Comparison of ENCODE assay signal across 8 mouse cellular contexts in genomic region chr5:119673716-119674605, GRCm38 (mm10). TPM values are rescaled to one million over a fixed set of nuclear protein-coding genes. Genes with fewer than 3 reads are reported as not detected.
DNase-seq lines count a peak whose midpoint lies in the region; ATAC-seq and TF ChIP-seq lines count a peak whose summit lies in the region.

No protein-coding gene starts in this region.

- WGBS in forebrain, embryonic 10.5 days, result 3% methylated on average over 22 of the region's 22 CpGs
- WGBS in forebrain, embryonic 11.5 days, result 2% methylated on average over 22 of the region's 22 CpGs
- 16% methylated on average over 22 of the region's 22 CpGs for WGBS in lung, adult 2 months
- WGBS in intestine, embryonic 14.5 days, result 13% methylated on average over 22 of the region's 22 CpGs
- WGBS in neural tube, embryonic 13.5 days, result 4% methylated on average over 22 of the region's 22 CpGs

- peaks cover 32% of the 10 kb centered on the region for H3K4me1 ChIP-seq in forebrain, embryonic 10.5 days
- H3K4me1 ChIP-seq in forebrain, embryonic 11.5 days (replicated peaks; ENCODE audit: control insufficient read depth, insufficient read depth, low read length), result peaks cover 8% of the 10 kb centered on the region
- peaks cover 11% of the 10 kb centered on the region for H3K4me1 ChIP-seq in lung, adult 2 months (ENCODE audit: control insufficient read depth, insufficient read depth, low read length)
- peaks cover 24% of the 10 kb centered on the region for H3K4me1 ChIP-seq in intestine, embryonic 14.5 days (replicated peaks; ENCODE audit: control insufficient read depth, insufficient read depth, low read length)
- H3K4me1 ChIP-seq in neural tube, embryonic 13.5 days (replicated peaks), result peaks cover 16% of the 10 kb centered on the region

- no peak overlapping the region for H3K4me2 ChIP-seq in forebrain, embryonic 11.5 days (ENCODE audit: low read depth, low read length, severe bottlenecking)
- H3K4me2 ChIP-seq in intestine, embryonic 14.5 days (ENCODE audit: low read length), result peak overlapping the region; percentile 84
- peak overlapping the region; percentile 56 for H3K4me2 ChIP-seq in neural tube, embryonic 13.5 days

- H3K9me3 ChIP-seq in forebrain, embryonic 10.5 days, result no peaks in the 10 kb centered on the region
- no peaks in the 10 kb centered on the region for H3K9me3 ChIP-seq in forebrain, embryonic 11.5 days (ENCODE audit: control insufficient read depth, low read length)
- H3K9me3 ChIP-seq in intestine, embryonic 14.5 days (ENCODE audit: control insufficient read depth, low read length), result no peaks in the 10 kb centered on the region
- H3K9me3 ChIP-seq in neural tube, embryonic 13.5 days, result no peaks in the 10 kb centered on the region

- no peak for TF ChIP-seq POLR2A in lung, adult 2 months (IDR thresholded peaks at IDR 0.05; ENCODE audit: borderline replicate concordance, extremely low read depth, low read depth, low read length)

- no peak overlapping the region for H3K9ac ChIP-seq in forebrain, embryonic 11.5 days (ENCODE audit: low read length)
- H3K9ac ChIP-seq in intestine, embryonic 14.5 days (ENCODE audit: low read length), result peak overlapping the region; percentile 89
- H3K9ac ChIP-seq in neural tube, embryonic 13.5 days, result no peak overlapping the region

- H3K27ac ChIP-seq in forebrain, embryonic 10.5 days, result peak overlapping the region; percentile 20; the same call in 1 of the 2 replicates
- no peak overlapping the region for H3K27ac ChIP-seq in forebrain, embryonic 11.5 days (ENCODE audit: low read depth, low read length)
- peak overlapping the region; percentile 99 for H3K27ac ChIP-seq in intestine, embryonic 14.5 days (ENCODE audit: low read depth)
- no peak overlapping the region for H3K27ac ChIP-seq in neural tube, embryonic 13.5 days (replicated peaks)

- TF ChIP-seq CTCF in lung, adult 2 months (IDR thresholded peaks at IDR 0.05; ENCODE audit: insufficient read depth, low read length), result no peak

- no peaks in the 10 kb centered on the region for H3K36me3 ChIP-seq in forebrain, embryonic 10.5 days (replicated peaks)
- H3K36me3 ChIP-seq in forebrain, embryonic 11.5 days (ENCODE audit: control insufficient read depth, insufficient read depth, low read length), result no peaks in the 10 kb centered on the region
- peaks cover 36% of the 10 kb centered on the region for H3K36me3 ChIP-seq in intestine, embryonic 14.5 days (ENCODE audit: control insufficient read depth, insufficient read depth, low read length)
- H3K36me3 ChIP-seq in neural tube, embryonic 13.5 days, result no peaks in the 10 kb centered on the region

- no peak for ATAC-seq in forebrain, embryonic 11.5 days (replicated peaks; ENCODE audit: low FRiP score)
- ATAC-seq in intestine, embryonic 14.5 days (replicated peaks; ENCODE audit: low FRiP score, low TSS enrichment, low read depth), result no peak
- ATAC-seq in neural tube, embryonic 13.5 days (ENCODE audit: low read depth), result no peak

- peaks cover 100% of the 10 kb centered on the region for H3K27me3 ChIP-seq in forebrain, embryonic 10.5 days (ENCODE audit: poor library complexity, severe bottlenecking)
- peaks cover 87% of the 10 kb centered on the region for H3K27me3 ChIP-seq in forebrain, embryonic 11.5 days (ENCODE audit: control insufficient read depth, insufficient read depth, low read length)
- H3K27me3 ChIP-seq in intestine, embryonic 14.5 days (replicated peaks; ENCODE audit: control insufficient read depth, insufficient read depth, low read length), result peaks cover 9% of the 10 kb centered on the region
- peaks cover 99% of the 10 kb centered on the region for H3K27me3 ChIP-seq in neural tube, embryonic 13.5 days

- peak overlapping the region; percentile 53 for H3K4me3 ChIP-seq in forebrain, embryonic 10.5 days
- H3K4me3 ChIP-seq in forebrain, embryonic 11.5 days (ENCODE audit: low read depth, low read length), result no peak overlapping the region
- H3K4me3 ChIP-seq in lung, adult 2 months (replicated peaks; ENCODE audit: extremely low read depth, low read depth, low read length), result peak overlapping the region; percentile 72
- H3K4me3 ChIP-seq in intestine, embryonic 14.5 days (ENCODE audit: low read depth, low read length), result peak overlapping the region; percentile 83
- H3K4me3 ChIP-seq in neural tube, embryonic 13.5 days, result peak overlapping the region; percentile 34

- no peak for DNase-seq in forebrain, embryonic 10.5 days (ENCODE audit: extremely low spot score, low spot score)
- no peak for DNase-seq in forebrain, embryonic 11.5 days (ENCODE audit: low spot score)
- no peak for DNase-seq in lung, adult 2 months
- no peak for DNase-seq in lung, postnatal 25 days (ENCODE audit: low spot score)
- peak; percentile 58 for DNase-seq in intestine, embryonic 14.5 days (ENCODE audit: low spot score)
- no peak for DNase-seq in cerebellum, adult 9-10 months
- DNase-seq in Muller cell, postnatal 12 days (ENCODE audit: inconsistent ontology term), result no peak

RNA-seq across cellular contexts. Expression of gene Tbx3, which starts 3.5 kb away (rescaled TPM):
- 10.6 and 13.9 TPM in 2 replicates for polyA plus RNA-seq in forebrain, embryonic 10.5 days (2016; fragmentation: Nextera tagmentation; extraction: Ambion mirVana)
- polyA plus RNA-seq in forebrain, embryonic 11.5 days (2014; fragmentation: Nextera tagmentation; extraction: Ambion mirVana), result 0.88 and 2.0 TPM in 2 replicates
- polyA plus RNA-seq in lung, adult 2 months (2012; rRNA removed), result 135 and 160 TPM in 2 replicates
- polyA plus RNA-seq in intestine, embryonic 14.5 days (2014; fragmentation: Nextera tagmentation; extraction: Ambion mirVana), result 44.1 and 45.5 TPM in 2 replicates
- 10.5 and 11.7 TPM in 2 replicates for polyA plus RNA-seq in neural tube, embryonic 13.5 days (2015; fragmentation: Nextera tagmentation; extraction: Ambion mirVana)

Comparison
In these comparisons a context has a peak if more than half of its experiments do, and no peak if none do; other contexts are left out.
1. H3K27ac ChIP-seq: peak in forebrain, embryonic 10.5 days (single experiment) and intestine, embryonic 14.5 days (single experiment); none in forebrain, embryonic 11.5 days (single experiment) and neural tube, embryonic 13.5 days (single experiment).